Mouse (Mus musculus) gastrocnemius, postnatal 36 days (tissue): ENCODE measurements around the gene Snx29. TPM values are rescaled to one million over a fixed set of nuclear protein-coding genes. Genes with fewer than 3 reads are reported as not detected.
"Not testable (repeated sequence)": the region's sequence is repeated elsewhere in the genome, so short reads cannot be mapped to it uniquely, and the experiment has no call there.

Source experiments
- DNase-seq, 2 experiments: peaks; one replicate each; pipeline ENCODE4 v3.0.0; 2022
- intact Hi-C: fragments of 180-260 bp; cut with DNase I; formaldehyde crosslinking; loops from one replicate; pipeline ENCODE4 v1.15.1; 2025
- long read RNA-seq, 2 experiments: library from polyadenylated mRNA; stranded (forward); transcript quantifications; one replicate each; pipeline ENCODE4 v2.0.0; 2021
- total RNA-seq, 2 experiments: library from RNA; stranded (reverse); gene quantifications; 2 replicates each; pipeline ENCODE4 v1.2.3; 2021

The Snx29 gene
- total RNA-seq, result 10 to 100 TPM in 1 of 2 experiments, 1 to 10 TPM in 1; 7.8 to 10.7 TPM
- long read RNA-seq, experiment 1, partial matches to known transcripts, result 2 of 3 reads
- long read RNA-seq, experiment 1, other reads (novel, unspliced or antisense), result 1 of 3 reads
- long read RNA-seq, experiment 2, partial matches to known transcripts, result 0 of 2 reads
- long read RNA-seq, experiment 2, other reads (novel, unspliced or antisense), result 2 of 2 reads

- DNase-seq, result peak; percentile 96 to 99
- intact Hi-C loops, result loop anchor here (5.0 kb wide), 2 partner anchors 65 to 95 kb away; no protein-coding TSS in a partner anchor
Measured at GRCm38 (mm10) chr16:11322409-11323323, at the start of gene Snx29. Gene Snx29, plus strand, starts transcription at chr16:11322908.

DNA sequence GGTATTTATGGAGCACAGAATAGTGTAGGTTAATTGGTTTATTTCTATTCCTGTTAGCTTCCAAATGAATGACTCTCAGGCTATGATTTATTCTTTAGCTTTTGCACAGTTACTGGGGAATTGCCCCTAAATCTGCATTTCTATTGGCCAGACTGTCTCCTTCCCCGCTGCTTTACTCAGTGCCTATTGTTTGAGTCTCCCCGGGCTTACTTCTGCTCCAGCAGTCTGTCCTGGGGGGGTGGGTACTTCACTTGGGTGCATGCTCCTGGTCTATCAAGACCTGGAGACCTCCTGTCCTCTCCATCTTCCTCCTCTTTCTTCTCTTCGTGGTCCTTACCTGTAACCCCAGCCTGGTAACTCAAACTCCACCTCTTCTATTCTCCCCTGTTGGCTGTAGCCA lies 45.8 kb upstream of the Snx29 start:
- intact Hi-C loops, result no loop called here
- DNase-seq, result no peak

DNA sequence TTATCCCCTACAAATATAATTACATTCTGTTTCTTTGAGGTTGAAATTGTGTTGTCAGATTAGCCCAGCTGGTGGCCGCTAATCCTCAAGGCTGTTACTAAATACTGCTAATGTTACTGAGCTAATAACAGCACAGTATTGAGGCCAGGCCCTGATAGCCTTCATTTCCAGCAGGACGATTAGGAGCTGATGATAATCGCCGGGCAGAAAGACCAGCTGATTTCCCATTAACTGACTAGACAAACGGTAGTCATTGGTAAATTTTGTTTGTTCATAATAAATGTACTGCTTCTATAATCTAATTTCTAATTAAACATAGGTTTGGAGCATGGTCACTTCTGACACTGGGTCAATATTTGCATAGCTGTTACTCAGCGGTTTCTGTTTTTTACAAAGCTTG lies 43.9 kb upstream of the Snx29 start:
- intact Hi-C loops, result no loop called here
- no peak for DNase-seq

DNA sequence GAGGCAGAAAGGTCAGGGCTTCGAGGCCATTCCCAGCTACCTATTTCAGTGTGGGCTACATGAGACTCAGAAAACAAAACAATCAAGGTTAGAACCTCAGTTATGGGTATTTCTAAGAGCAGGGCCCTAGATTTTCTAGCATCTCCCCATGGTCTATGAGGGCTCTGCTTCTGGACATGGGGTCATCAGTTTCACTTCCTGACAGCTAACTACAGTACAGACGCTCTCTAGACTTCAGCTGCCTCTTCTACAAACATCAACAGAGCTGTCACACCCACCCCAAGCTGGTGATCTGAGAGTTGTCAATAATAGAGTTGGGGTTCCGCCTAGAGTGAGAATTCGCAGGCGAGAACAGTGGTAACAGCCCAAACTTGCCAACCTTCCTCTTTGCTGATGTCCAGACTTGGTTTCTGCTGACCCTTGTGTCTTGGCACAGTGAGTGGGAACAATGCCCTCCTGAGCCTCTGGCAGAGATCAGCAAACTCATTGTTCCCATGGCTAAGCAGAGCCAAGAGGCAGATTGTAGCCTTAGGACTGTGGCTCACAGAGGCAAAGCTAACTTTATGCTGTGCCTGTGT lies 40.0 kb upstream of the Snx29 start:
- DNase-seq, result no peak
- intact Hi-C loops, result no loop called here

DNA sequence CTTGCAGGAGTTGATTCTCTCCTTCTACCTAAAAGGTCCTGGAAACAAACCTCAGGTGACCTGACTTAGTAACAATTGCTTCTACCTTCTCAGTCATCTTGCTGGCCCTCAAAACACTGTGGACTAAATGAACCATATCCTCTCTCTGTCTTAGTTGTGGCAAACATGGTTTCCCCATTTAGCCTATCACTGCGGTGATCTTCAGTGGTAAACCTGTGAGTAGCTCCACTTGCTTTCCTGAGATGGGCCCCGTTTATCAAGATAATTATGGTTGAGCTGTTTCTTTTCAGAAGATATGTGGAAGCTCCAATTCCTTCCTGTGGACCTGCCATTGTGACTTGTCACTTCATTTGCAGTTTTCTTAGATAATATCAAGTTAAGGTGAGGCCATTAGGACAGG lies 37.8 kb upstream of the Snx29 start:
- intact Hi-C loops, result no loop called here
- DNase-seq, result no peak

DNA sequence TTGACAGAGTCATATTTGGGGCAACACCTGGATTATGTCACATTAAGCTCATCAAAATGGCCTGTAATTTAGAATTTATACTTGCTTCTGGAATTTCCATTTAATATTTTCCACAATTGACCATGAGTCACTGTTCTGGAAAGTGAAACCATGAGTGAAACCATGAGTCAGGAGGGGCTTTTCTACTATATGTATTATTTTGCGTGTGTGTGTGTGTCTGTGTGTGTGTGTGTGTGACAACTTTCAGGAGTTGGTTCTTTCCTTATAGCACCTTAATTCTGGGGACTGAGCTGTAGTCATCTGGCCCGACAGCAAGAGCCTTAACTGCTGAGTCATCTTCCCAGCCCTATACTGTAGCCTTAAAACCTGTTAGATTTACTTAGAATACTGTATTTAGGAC lies 36.8 kb upstream of the Snx29 start:
- DNase-seq, result no peak
- intact Hi-C loops, result no loop called here

DNA sequence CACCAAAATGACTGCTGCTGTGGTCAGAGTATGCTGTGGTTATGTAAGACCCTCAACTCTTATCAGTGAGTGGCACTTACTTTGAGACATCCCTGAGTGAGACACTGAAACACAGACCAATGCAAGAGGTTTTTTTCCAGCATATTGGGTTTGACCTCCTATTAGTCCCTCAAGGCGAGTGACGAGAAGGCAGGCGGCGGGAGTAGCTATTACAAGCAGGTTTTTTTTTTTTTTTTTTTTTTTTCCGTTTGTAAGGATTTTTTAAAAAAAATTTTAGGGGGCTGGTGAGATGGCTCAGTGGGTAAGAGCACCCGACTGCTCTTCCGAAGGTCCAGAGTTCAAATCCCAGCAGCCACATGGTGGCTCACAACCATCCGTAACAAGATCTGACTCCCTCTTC lies 33.8 kb upstream of the Snx29 start:
- DNase-seq, intact Hi-C loops: not testable (repeated sequence)

GRCm38 (mm10) chr16:11295583-11295982 lies 27.1 kb upstream of the Snx29 start:
- DNase-seq, intact Hi-C loops: not testable (repeated sequence)

- intact Hi-C loops, DNase-seq: not testable (repeated sequence)
Measured at GRCm38 (mm10) chr16:11297700-11298099, 25.0 kb upstream of the Snx29 start.

- no peak for DNase-seq
- intact Hi-C loops, result no loop called here
Measured at GRCm38 (mm10) chr16:11303741-11304140, 19.0 kb upstream of the Snx29 start.

- intact Hi-C loops, result no loop called here
- DNase-seq, result no peak
Measured at GRCm38 (mm10) chr16:11305531-11305930, 17.2 kb upstream of the Snx29 start.

GRCm38 (mm10) chr16:11313512-11313911 lies 9.2 kb upstream of the Snx29 start, which contains the start of gene Tnfrsf17:
Gene Tnfrsf17, plus strand, starts transcription at chr16:11313812.
- intact Hi-C loops, result no loop called here
- DNase-seq, result no peak

DNA sequence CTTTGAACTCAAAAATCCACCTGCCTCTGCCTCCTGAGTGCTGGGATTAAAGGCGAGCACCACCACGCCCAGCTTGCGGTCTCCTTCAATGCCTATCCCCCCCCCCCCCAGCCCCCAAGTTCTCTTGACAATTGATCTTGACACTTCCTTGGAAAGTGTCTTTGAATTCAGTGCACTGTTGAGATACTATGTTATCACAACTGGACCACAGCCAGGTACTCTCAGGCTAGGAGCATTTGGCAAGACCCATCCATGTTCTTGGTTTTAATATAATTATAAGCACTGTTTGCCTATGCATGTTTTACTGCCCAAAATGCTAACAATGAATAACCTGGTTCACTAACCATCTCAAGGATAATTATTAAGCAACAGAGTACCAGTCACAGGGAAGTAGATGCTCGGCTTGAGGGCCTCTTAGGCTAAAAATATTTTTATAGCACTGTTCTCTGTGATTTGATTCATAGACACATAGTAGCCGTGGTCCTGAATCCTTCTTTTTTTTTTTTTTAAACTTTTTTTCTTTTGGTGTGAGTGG lies 6.9 kb upstream of the Snx29 start:
- intact Hi-C loops, result no loop called here
- no peak for DNase-seq

DNA sequence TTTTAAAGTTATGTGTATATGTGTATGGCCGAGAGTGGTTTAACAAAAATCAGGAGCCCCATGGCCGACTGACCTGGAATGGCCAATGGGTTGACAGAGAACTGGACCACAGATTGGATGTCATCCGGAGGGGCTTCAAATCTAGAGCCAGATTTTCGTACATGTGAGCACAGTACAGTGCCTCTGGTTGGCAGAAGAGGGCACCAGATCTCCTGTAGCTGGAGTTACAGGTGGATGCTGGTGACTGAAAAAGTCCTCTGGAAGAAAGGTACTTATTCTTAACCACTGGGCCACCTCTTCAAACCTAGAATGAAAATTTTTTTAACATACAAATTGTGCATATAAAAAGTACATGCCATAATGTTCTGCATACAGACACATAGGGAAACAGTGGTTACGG lies 6.0 kb upstream of the Snx29 start:
- intact Hi-C loops, result no loop called here
- no peak for DNase-seq

DNA sequence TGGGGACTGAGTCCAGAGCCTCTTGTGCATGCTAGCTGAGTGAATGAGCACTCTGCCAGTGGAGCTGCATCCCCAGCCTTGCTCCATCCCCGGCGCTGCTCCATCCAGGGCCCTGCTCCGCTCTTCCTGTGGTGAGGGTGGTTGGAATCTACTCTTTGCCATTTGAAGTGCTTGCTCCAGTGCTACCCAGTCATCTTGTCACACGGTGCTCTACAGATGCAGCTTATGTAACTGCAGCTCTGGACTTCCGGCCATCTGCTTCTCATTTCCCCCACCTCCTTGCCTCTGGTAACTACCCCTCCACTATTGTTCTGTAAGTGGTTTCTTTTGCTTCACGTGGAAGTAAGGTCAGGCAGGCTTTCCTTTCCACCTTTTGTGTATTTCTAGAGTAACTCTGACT lies 5.4 kb upstream of the Snx29 start:
- DNase-seq, result no peak
- intact Hi-C loops, result no loop called here

DNA sequence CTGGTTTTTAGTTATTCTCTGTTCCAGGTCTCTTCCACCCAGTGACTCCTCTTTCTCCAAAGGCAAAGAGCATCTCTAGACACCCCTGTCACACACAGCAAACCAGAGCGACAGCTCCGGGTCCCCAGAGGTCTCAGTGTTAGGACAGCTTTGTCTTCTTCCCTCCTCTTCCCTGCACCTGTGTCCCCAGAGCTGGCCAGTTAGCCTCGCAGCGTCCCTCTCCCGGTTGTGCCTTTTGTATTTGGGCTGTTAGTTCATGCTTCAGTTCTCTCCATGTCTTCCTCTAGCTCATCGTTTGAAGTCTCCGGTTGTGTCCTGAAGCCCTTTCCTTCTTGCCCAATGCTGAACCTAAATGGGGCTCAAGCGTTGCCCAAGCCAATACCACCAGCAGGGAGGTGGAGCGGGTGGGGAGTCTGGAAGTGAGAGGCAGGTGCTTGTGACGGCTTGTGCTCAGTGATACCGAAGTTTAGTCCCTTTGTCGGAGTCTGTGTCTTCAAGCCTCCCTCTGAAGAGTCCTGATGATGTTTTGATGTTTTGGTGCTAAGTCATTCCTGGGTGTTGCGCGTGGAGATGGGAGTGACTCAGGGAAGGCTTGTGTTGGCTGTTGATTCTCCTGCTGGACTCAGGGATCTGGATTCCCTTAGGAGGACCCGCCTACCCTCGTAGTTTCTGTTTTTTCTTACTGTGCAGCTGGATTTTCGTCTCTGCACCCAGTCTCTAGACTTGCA lies 780 bp downstream of the Snx29 start:
- DNase-seq, result no peak
- intact Hi-C loops, result loop anchor here (5.0 kb wide), 2 partner anchors 66 to 94 kb away; no protein-coding TSS in a partner anchor

- DNase-seq, result no peak
- intact Hi-C loops, result no loop called here
Measured at GRCm38 (mm10) chr16:11330081-11330800, 7.5 kb downstream of the Snx29 start.

DNA sequence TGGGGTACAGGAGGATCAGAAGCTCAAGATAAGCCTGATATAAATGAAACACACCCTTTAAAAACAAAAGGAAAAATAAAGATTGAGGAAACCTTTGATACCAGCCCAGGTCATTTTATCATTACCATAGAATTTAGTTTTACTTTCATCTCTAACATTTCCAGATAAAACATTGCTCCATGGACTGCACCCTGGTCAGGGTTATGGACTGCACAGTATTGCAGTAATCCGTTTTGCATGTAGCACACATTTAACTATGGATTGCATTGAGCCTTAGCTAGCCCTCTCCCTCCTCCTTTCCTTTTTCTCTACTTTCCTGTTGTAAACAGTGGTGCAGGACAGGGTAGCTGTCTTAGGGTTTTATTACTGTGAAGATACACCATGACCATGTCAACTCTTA lies 8.3 kb downstream of the Snx29 start:
- intact Hi-C loops, result no loop called here
- no peak for DNase-seq

- no peak for DNase-seq
- intact Hi-C loops, result no loop called here
Measured at GRCm38 (mm10) chr16:11343292-11343815, 20.6 kb downstream of the Snx29 start.

- no peak for DNase-seq
- intact Hi-C loops, result no loop called here
Measured at GRCm38 (mm10) chr16:11351903-11352302, 29.2 kb downstream of the Snx29 start.
